Mouse (Mus musculus): Measurements from ENCODE around the gene Rhov.

The Rhov gene

DNA sequence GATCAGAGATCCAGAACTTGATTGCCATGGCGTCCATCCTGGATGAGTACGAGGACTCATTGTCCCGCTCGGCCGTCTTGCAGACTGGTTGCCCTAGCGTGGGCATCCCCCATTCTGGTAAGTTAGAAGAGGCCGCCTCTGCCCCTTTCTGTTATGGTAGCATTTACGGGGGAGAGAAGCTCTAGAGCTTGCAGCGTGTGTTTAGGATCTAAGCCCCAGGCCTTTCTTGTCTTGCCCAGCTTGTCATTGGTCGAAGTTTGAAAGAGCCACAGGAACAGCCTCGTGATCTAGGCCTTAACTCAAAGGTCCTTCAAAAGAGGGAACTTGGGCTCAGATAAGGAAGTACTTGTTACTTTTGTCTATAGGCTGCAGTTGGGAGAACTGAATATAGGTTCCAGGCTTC, 17.9 kb upstream of the Rhov start:
- DNase-seq = no peak

DNA sequence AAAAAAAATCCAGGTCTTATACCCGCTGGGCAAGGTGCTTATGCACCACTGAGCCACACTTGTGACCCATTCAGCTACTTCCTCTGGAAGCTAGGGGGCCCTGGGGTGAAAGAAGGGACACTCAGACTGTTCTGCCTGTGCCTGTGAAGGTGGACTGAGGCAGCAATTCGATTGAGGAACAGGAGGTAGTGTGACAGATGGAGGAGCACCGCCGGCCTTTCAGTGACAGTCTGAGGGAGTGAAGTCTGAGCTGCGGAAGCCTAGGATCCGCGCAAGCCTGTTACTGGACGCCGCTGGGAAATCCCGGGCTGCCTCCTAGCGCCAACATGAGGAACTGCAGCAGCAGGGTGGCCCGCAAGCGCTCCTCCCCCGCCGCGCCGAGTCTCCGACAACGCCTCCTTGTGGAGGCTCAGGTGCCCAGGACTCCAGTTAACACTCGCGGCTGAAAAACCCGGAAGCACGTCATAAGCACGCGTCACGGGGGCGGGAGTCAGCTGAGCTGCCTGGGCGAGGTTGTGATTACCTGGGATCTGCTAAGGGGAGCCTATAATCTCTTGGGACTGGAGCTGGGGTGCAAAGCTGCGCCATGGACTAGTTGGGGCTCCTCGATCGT, 17.3 kb upstream of the Rhov start, which contains the start of gene Vps18:
Vps18 (plus strand) TSS at position 471 of the 613 bp plus-strand sequence.
- peak; percentile 98 for DNase-seq

DNA sequence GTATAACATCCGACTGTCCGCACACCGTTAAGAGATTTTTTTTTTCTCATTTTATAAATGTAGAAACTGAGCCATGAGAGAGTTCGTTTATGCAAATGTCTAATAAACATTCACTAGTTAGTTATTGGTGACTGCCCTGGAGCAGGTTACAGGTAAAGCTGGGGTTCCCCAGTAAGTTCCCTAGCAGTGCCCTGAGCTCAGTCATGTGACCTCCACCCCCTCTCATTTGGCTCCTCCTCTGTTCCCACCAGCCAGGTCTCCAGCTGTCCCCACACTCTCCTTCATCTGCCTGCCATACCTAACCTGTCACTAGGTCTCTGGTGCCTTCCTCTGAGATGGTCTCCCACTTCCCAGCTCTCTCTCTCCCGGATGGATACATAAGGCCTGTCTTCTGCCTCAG, 16.3 kb upstream of the Rhov start:
- DNase-seq = peak; percentile 49

DNA sequence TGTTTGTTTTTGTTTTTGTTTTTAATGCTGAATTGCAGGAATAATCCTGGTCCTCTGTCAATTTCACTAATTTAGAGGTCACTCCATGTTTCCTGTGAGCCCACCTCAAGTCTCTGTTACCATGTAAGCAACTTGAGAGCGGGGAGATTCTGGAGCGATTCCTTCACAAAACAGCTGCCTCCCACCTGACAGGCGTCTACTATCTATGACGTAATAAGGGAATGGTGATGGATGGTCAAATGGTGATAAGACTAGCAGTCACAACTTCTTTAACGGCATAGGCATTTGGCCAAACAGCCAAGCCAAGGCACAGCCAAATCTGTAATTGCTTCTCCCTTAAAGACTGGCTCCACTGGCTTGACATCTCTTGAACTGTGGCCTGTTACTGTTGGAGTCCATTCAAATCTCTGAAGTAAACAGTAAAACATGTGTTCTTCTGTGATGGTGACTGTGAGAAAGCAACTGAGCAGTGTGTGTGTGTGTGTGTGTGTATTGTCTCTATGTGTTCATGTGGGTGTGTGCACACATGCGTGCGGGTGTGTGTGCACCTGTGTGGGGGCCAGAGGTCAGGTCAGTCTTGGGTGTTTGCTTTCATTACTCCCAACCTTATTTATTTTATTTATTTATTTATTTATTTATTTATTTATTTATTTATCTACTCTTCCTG, 11.0 kb upstream of the Rhov start:
- DNase-seq = no peak

DNA sequence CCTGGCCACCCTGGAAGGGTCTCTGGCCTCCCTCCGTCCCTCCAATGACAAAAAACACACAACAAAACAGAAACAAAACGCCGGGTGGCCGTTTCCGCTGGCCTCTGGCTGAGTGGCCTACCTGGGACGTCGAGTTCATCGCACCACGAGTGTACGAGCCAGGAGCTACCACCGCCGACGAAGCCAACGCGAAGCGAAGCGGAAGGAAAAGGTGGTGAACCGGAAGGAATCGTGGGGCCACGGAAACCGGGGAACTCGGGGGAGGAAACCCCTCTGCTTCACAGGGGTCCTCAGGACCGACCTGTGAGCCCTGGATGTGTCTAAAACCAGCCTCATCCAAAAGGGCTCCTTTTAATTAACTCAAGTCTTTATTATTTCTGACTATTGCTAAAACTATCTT, 6.7 kb upstream of the Rhov start:
- no peak for DNase-seq

DNA sequence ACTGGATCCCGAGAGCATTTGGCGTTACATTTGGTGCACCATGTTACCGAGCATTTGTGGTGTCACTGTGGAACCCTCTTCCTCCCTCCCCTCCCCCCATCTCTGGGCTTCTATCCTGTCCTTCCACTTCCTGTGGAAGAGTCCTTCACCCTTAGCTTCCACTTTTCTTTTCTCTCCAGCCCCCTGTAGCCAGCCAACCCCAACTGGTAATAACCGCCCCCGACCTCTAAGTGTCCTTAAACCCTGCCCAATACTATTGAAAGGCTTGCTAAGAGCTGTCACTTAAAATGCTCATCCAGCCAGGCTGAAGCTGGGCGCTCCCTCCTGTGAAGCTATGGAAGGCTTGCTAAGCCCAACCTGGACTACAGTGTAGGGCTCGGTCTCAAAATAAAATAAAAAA, 5.9 kb upstream of the Rhov start:
- no peak for DNase-seq

DNA sequence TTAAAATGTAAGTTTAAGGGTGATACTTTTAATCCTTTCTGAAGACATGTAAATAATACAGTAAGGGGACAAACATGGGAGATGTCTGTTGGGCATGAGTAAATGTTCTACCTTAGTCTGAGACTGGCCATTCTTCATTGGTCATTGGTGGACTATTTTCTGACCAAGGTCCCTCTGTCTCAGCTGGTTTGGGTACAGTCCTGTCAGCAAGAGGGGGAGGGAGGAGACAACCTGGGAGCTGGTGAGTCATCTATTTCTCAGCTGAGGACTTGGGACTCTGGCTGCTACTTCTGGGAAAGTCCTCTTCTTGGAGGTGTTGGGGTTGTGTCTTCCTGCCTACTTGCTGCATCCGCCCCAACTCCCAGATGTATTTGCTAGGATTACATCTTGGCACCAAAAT, 3.1 kb upstream of the Rhov start:
- no peak for DNase-seq

DNA sequence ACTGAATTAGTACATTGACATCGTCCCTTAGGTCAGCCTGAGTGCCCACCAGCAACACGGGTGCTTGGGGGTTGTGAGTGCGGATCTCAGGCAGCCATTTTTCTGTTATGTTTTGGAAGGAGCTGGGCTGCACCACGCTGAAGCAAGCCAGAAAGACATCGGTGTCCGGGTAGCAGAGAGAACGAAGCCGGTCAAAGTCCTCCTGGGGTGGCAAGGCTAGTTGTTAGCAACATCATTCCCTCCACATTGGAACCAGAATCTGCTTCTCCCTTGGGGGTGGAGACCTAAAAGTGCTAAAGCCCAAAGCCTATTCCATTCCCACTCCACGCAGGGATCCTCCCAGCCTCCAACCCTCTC, 808 bp downstream of the Rhov start:
- DNase-seq = peak; percentile 22

DNA sequence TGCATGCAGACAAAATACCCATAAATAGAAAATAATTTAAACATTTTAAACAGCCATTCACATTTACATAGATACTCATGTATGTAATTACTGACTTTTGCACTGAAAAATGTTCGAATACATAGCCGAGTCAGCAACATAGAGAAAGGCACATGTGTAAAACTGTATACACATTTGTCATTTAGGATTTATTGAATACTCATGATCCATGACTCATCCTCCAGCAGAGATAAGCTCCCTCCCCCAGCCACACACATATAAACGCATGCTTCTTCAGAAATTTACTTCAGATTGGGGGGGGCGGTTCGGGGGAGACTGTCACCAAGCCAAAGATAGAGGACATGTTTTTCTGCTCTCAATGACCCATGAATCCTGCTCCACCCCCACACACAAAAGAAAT, 7.3 kb downstream of the Rhov start:
- no peak for DNase-seq

DNA sequence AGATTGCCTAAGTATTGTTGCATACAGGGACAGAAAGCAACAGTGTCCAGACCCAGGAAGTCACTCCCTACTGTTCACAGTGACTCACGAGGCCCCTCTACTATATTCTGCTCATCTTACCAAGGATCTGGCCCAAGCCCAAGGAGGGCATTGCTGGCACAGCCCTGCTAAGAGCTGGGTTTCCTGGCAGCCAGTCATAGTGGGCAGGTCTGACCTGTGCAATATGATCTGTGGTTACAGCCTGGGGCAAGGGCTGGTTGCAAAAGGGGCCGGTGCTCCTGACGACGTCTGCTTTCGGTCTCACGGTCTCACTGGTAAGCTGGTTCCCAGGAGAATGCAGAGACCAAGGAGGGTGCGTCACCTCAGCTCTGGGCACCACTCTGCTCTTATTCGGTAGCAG, 8.1 kb downstream of the Rhov start:
- no peak for DNase-seq

DNA sequence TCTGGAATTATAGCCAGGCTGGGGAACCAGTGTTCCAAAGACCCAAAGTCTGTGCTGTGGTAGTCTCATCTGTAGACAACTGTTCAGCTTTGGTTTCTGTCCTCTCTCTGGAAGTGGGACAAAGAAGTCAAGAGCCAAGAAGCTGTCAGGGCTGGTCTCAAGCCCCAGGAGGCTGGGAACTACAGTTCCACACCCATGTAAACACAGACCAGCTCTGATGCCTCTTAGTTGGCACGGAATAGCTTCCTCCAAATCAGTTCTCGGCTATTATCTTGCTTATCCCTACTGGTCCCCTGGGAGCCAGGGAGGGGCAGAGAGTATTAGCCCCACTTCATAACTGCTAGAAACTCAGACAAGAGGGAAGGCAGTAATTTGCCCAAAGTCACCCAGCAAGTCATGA, 9.7 kb downstream of the Rhov start:
- no peak for DNase-seq

DNA sequence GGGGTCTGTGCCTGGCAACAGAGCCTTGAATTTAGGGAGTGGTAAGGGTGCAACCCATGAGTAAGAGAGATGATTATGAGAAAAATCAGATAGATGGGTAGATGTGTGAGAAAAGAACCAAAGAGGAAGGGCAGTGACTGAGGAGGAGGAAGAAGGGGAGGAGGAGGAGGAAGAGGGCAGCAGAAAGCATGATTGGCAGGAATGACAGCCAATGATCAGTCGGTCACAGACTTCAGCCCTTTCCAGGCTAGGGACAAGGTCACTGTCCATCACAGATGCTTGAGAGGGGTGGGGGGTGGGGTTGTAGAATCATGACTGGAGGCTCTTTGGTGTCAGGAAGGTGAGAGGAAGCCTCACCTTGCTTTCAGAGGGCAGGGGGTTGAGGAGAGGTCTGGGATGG, 10.6 kb downstream of the Rhov start:
- no peak for DNase-seq

DNA sequence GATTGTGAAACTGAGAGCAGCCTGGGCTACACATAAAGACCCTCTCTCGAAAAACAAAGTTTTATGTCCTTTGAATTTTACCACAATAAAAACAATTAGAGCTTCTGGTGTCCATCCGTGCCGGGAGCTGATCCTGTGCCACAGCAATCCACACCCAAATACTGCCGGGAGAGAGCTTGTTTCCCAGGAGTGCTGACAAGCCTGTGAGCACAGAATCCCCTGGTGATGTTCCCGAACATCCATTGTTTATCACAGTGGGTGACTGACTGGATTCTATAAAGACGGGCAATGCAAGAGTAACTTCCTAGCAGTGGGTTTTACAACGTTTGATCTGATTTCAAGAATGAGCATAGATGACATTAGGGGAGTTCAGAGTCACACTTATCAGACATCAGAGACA, 16.1 kb downstream of the Rhov start:
- no peak for DNase-seq

DNA sequence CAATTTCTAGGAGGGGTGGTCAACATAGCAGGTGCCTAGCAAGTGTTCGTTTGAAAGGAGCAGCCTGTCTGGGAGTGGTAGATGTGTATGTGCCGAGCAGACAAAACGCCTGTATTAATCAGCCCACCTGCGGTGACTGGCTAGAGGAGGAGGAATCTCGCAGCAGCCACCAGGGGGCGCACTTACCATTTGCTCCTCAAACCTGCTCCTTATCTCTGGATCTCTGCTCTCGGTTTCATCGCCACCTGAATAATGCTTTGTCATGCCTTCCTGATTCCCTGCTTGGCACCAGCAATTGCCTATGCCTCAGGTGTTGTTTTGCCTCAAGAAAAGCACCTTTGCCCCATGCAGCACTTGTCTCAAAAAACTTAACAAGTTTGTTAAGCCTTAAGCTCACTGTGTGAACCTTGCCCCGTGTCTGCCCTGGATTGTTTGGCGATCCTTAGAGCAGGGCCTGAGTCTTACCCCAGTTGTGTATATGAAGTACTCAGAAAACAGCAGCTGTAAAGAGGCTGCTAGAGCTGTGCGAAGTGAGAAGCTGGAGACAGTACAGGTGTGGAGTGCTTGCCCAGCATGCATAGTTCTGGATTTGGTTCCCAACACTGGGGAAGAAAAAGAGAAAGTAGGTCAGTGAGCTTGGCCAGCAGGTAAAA, 20.1 kb downstream of the Rhov start:
- DNase-seq = peak; percentile 92

DNA sequence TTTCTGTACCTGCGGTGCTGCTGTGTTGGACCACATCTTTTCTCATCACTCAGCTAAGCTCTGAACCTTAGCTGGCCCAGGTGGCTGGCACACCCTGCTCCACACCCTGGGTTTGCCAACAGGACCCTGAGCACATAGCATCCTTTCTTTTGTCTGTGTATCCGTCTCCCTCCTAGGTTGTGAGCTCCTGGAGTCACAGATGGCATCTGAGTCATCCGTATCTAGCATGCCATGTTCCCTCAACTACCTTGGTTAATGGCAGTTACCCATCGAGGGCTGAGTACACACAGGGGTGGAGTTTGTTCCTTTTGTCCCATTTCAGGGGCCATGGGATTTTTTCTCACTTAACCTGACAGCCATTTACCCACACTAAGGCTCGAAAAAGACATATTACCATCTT, 20.7 kb downstream of the Rhov start:
- no peak for DNase-seq

DNA sequence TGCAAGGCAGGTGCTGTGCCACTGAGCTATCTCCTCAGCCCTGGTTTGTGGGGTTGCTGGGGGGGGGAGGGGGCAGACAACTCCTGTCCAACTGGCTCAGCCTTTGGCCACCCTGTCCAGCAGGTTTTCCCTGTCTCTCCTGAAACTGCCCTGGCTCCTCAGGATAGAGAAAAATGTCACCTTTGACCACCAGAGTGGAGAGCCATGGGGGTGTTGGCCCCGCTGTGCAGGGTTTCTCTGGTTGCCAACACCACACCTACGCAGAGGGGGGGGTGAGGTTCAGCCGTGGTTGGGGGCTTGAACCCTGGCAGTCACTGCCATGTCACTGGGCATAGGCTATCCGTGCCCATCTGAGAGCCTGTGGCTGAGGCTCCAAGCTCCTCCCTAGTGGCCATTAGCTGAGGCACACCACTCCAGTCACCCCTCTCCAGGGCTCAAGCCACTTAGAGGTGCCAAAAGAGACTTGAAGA, 21.4 kb downstream of the Rhov start:
- DNase-seq = no peak

DNA sequence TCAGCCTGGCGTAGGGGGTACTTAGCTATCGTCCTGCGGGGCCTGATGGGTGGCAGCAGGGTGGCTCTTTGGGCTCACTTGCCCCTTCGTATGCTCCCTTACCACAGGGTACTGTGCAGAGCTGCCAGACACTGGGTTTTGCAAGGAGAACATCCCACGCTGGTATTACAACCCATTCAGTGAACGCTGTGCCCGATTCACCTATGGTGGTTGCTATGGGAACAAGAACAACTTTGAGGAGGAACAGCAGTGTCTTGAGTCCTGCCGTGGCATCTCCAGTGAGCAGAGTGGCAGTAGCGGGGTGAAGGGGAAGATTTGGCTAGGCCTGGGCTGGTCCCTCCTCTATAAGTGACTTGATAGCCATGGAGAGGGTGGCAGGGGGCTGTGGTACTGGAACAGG, 23.2 kb downstream of the Rhov start:
- DNase-seq = no peak

DNA sequence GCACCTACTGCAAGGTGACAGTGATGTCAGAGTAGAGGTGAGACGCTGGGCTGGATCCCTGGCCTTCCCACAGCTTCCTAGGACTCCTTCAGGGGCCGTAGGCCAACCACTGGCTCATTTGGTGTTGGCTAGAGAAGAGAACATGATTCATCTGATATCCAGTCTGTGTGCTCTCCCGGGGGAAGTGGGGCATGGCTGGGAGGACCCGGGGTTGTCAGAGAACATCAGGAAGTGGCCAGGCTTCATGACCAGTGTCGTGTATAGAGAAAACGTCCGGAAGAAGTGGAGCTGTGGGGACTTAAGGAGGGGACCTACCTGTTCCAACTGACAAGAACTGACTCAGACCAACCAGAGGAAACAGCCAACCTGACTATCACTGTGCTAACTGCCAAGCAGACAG, 25.8 kb downstream of the Rhov start:
- no peak for DNase-seq

DNA sequence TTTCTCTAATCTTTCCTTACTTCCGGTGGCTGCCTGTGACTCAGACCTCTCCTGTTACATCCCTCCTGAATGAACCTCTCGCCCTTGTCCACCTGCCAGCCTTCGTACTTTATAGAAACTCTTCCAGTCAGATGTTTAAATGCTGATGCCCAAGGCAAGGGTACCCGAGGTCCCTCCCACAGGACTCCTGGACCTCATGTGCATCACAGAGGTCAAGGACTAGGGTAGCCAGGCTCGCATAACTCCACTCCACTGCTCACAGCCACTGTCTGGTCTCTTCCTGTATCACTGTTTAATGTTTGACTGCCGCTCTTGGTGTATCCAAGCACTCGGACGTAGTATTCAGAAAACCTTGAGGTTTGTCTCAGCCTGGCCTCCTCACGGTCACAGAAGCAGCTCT, 28.5 kb downstream of the Rhov start:
- DNase-seq = no peak

DNA sequence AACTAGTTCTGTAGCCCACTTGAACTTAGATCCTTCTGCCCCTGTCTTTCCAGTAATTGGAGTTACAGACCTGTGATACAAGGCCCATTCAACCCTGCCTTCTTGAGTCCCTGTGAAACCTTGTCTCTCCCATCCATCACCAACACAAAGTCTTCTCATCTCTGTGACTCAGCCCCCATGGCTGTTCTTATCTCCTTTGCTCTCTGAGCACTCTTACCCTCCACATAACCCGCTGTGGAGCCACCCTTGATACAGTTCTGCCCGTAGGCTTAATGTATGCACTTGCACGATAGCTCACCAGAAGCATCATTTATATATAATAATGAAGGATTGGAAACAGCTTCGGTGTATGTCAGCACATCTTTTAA, 30.3 kb downstream of the Rhov start:
- DNase-seq = no peak

DNA sequence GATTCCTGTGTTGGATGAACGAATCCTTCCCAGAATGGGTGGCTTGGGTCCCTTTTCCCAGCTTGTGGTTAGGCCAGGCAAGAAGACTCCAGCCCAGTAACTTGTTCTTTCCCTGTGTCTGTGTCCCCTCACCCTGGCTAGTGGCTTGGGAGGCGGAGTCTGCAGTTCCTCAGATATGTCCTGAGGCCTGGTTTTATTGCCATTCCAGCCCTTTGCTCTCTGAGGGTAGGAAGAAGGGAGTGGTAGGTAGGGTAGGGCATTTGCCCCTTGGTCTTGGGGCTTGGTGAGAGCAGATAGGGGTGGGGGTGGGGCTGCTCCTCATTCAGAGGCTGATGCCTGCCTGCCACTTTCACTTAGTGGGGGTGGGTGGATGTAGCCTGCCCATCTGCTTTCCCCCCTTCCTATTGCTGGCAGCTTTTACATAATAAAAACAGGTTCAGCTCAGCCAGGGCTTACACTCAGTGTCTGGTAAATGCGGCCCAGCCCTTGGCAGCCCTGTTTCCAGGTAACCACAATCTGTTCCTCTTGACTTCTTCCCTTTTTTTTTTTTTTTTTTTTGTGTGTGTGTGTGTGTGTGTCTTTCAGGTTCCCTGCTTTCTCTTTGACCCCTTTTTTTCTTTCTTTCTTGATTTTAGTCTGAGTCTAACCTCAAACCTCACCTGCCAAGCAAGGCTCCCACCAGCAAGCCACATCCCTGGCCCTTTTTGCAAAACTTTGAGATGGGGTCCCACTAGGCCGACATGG, 30.8 kb downstream of the Rhov start:
- DNase-seq = no peak

DNA sequence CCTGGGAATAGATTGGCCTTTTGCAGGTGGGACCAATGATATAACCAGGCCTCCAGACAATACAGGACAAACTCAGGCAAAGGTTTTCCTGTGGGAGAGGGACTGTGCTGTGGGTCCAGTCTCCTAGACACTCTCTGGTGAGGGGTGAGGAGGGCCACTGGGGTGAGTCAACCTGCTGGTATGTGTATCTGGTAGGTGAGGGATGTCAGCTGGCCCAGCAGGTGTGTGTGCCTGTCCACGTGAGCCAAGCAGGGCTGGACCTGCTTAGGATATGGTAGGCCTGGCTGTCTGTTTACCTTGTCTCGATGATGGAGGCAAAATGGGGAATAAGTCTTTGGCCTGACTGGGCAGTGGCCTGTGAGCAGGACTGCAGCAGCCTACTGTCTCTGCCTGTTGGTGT, 32.4 kb downstream of the Rhov start:
- DNase-seq = no peak

DNA sequence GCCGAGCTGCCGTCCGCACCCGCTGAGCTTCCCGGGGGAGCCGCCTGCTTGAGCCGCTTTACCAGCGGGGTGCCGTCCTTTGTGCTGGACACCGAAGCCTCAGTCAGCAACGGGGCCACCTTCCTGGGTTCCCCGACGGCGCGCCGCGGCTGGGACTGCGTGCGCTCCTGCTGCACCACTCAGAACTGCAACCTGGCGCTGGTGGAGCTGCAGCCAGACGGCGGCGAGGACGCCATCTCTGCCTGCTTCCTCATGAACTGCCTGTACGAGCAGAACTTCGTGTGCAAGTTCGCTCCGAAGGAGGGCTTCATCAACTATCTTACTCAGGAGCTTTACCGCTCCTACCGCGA, 33.2 kb downstream of the Rhov start:
- no peak for DNase-seq

DNA sequence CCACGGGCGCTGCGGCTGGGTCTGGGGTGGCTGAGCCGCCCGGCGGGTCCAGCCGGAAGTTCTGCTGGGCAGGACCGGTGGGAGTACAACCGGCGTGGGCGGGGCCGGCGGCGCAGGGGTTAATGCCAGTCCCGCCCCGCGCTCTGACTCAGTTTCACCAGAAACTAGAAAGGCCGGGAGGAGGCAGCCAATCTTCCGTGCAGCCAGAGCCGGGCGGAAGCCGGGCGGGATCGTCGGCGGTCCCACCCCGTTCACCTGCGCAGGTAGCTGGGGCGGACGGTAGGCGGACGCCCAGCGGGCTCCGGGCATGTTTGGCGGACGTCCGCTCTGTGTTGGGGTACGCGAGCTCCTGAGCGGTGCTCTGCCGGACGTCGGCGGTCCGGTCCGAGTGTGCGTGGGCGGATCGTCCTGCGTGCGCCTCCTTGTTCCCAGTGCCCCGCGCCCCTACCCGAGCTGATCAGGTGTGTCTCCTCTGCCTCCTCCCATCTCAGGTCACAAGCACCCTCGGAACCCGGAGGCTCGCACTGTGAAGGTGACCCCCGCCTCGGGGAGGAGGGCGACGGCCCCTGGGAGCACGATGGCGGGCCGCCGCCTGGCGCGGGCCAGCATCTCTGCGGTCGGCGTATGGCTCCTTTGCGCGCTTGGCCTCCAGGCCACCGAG, 33.7 kb downstream of the Rhov start, which contains the start of gene Spint1:
Spint1 (plus strand) TSS at position 153 of the 661 bp plus-strand sequence.
- no peak for DNase-seq

Measured in cerebellum, adult 9-10 months (tissue).